Comparison of ENCODE assay signal across 19 mouse cellular contexts in the genomic region with DNA sequence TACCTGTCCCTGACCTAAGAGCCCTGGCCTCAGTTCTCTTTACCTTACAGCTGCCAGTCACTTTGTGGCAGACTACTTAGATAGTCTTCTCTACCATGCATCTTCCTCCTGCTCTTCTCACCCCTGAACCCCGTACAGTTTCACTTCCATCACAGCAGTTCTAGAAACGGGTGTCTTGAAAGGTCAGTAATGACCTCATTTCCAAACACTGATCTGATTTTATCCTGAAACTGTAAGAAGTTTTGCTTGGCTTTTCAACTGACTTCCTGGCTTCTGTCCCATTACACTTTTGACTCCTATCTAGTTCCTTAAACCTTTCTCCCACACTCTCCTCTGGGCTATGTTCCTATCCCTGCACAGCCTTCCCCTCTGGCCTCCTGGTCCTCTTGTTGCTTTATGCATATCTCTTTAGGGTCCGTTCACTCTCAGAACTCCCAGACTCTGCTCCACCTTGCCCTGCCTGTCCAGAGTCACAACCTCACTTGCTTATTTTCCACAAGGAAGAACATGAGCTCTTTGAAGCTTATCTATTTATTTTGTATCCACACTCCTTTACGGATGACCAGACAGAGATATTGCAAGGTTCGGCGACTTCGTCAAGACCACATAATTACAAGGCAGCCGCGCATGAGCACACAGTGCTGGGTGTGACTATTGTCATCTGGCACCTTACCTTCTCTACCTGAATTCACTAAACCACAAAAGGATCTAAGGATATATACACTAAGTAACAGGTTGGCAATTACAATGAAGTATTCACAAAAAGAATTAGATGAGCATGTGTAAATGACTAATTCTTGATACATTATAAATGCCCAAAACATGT.
A peak's percentile ranks its signal among the peaks of the same experiment; 100 is the strongest.
DNase-seq lines count a peak whose midpoint lies in the region; ATAC-seq lines count a peak whose summit lies in the region.
"Had no signal": no experiment of that assay in that cellular context is flagged by ENCODE, and none has a peak within 500 bp of the region (broad histone marks: within the 10 kb centered on the region; RNA-seq: fewer than 3 reads in every experiment).

No protein-coding gene starts in this region.

- peak overlapping the region; percentile 33 for H3K27ac ChIP-seq in heart, embryonic 15.5 days
- H3K27ac ChIP-seq: left cerebral cortex, adult 2 months; limb, embryonic 13.5 days; neural tube, embryonic 12.5 days had no signal

- peak; percentile 22; the same call in 1 of the 2 replicates for ATAC-seq in heart, embryonic 15.5 days (replicated peaks; ENCODE audit: insufficient number of reproducible peaks, insufficient read depth, low FRiP score, low read depth)
- 0 out of 2 replicates have a peak, but pooled peaks have one; percentile 14 for ATAC-seq in megakaryocyte progenitor cell, adult 5-6 weeks (replicated peaks; ENCODE audit: poor library complexity)
- ATAC-seq: forebrain, postnatal 0 days; midbrain, embryonic 16.5 days had no signal

- H3K36me3 ChIP-seq in heart, embryonic 15.5 days: no peaks in the 10 kb centered on the region
- H3K36me3 ChIP-seq: limb, embryonic 13.5 days; neural tube, embryonic 12.5 days had no signal

- H3K9ac ChIP-seq in heart, embryonic 15.5 days: no peak overlapping the region
- H3K9ac ChIP-seq: forebrain, postnatal 0 days; limb, embryonic 13.5 days; lung, embryonic 14.5 days; neural tube, embryonic 12.5 days had no signal

- DNase-seq in heart, postnatal 14 days: no peak
- peak; percentile 50 for DNase-seq in adipocyte (ENCODE audit: low spot score)
- peak; percentile 28 to 30 for DNase-seq in kidney, adult 8-10 months
- no peak for DNase-seq in frontal cortex, postnatal 36 days (ENCODE audit: low spot score in 2 of 2)
- no peak for DNase-seq in left cerebral cortex, postnatal 36 days (ENCODE audit: low spot score in 2 of 2)
- DNase-seq: adrenal gland, postnatal 25 days; cerebellum, postnatal 10 days; embryo, embryonic 11 days; forebrain, postnatal 0 days; gastrocnemius, postnatal 10 days; lung, embryonic 14.5 days; right cerebral cortex, postnatal 14 days had no signal

- no peak overlapping the region for H3K4me2 ChIP-seq in heart, embryonic 15.5 days
- H3K4me2 ChIP-seq: limb, embryonic 13.5 days; lung, embryonic 14.5 days; neural tube, embryonic 12.5 days had no signal

- no peak overlapping the region for H3K4me3 ChIP-seq in heart, embryonic 15.5 days
- H3K4me3 ChIP-seq: erythroblast, embryonic 14.5 days; left cerebral cortex, adult 2 months; limb, embryonic 13.5 days; neural tube, embryonic 12.5 days had no signal

- intact Hi-C loops in heart, postnatal 14 days (cut with DNase I): no loop called here
- intact Hi-C loops in left cerebral cortex, postnatal 36 days (cut with DNase I): no loop called here

- 52% methylated on average over 9 of the region's 9 CpGs for WGBS in heart, embryonic 15.5 days

- H3K4me1 ChIP-seq in heart, embryonic 15.5 days (replicated peaks): peaks cover 9% of the 10 kb centered on the region
- H3K4me1 ChIP-seq: limb, embryonic 13.5 days; neural tube, embryonic 12.5 days had no signal

- no peaks in the 10 kb centered on the region for H3K27me3 ChIP-seq in heart, embryonic 15.5 days
- H3K27me3 ChIP-seq: limb, embryonic 13.5 days; neural tube, embryonic 12.5 days had no signal

- H3K9me3 ChIP-seq in heart, embryonic 15.5 days (replicated peaks): no peaks in the 10 kb centered on the region; the same call in 1 of the 2 replicates
- H3K9me3 ChIP-seq: limb, embryonic 13.5 days; neural tube, embryonic 12.5 days had no signal

Comparison
In these comparisons a context has a peak if more than half of its experiments do, and no peak if none do; other contexts are left out.
1. DNase-seq: peak in adipocyte (single experiment) and kidney, adult 8-10 months (2 of 2); none in heart, postnatal 14 days (0 of 2), frontal cortex, postnatal 36 days (0 of 2) and left cerebral cortex, postnatal 36 days (0 of 2).